Mouse (Mus musculus) hindbrain, embryonic 14.5 days (tissue): ENCODE measurements around the gene Lhx3. TPM values are rescaled to one million over a fixed set of nuclear protein-coding genes. Genes with fewer than 3 reads are reported as not detected.

Experiments
- ATAC-seq: fragments of 200-750 bp; cut with Nextera tagmentation; 2 replicates; pipeline ENCODE4 v1.8.0; 2017; ENCODE audit warnings: moderate number of reproducible peaks, mild to moderate bottlenecking, moderate TSS enrichment, moderate library complexity; ENCODE audit not compliant: low FRiP score
- DNase-seq: peaks from one replicate; pipeline ENCODE4 v3.0.0-alpha.2; 2015; ENCODE audit warnings: low spot score
- H3K27ac ChIP-seq: fragments of 300-500 bp; sonication (generic); 2 replicates; pipeline ENCODE4 v1.5.1; 2014; ENCODE audit warnings: mild to moderate bottlenecking, moderate library complexity
- H3K27me3 ChIP-seq: fragments of 300-500 bp; sonication (generic); 2 replicates; pipeline ENCODE4 v1.6.1; 2014; ENCODE audit warnings: mild to moderate bottlenecking, low read length, mixed read lengths; ENCODE audit not compliant: control insufficient read depth, insufficient read depth
- H3K36me3 ChIP-seq: fragments of 300-500 bp; sonication (generic); replicated peaks from 2 replicates; pipeline ENCODE4 v1.6.1; 2014; ENCODE audit not compliant: control insufficient read depth, insufficient read depth
- H3K4me1 ChIP-seq: fragments of 300-500 bp; sonication (generic); replicated peaks from 2 replicates; pipeline ENCODE4 v1.6.1; 2014; ENCODE audit warnings: antibody characterized with exemption, low read length, mixed read lengths; ENCODE audit not compliant: control insufficient read depth, insufficient read depth
- H3K4me2 ChIP-seq: fragments of 300-500 bp; sonication (generic); replicated peaks from 2 replicates; pipeline ENCODE4 v1.6.1; 2014; ENCODE audit warnings: mild to moderate bottlenecking, moderate library complexity
- H3K4me3 ChIP-seq: fragments of 300-500 bp; sonication (generic); replicated peaks from 2 replicates; pipeline ENCODE4 v1.5.1; 2014; ENCODE audit warnings: mild to moderate bottlenecking, low read length
- H3K9ac ChIP-seq: fragments of 300-500 bp; sonication (generic); 2 replicates; pipeline ENCODE4 v1.6.1; 2014
- H3K9me3 ChIP-seq: fragments of 300-500 bp; sonication (generic); 2 replicates; pipeline ENCODE4 v1.6.1; 2016; ENCODE audit warnings: low read length; ENCODE audit not compliant: control insufficient read depth
- WGBS: fragments of 180-500 bp; shearing (Covaris S2); extraction: QIAGEN DNeasy Blood & Tissue Kit; methylation state at CpG from one replicate; pipeline ENCODE4 v1.1.7; 2014; 5-methylcytosine and 5-hydroxymethylcytosine counted together
- polyA plus RNA-seq: library from polyadenylated mRNA; unstranded; fragments of >200 nt; fragmentation: Nextera tagmentation; extraction: Ambion mirVana; gene quantifications from 2 replicates; pipeline ENCODE4 v1.2.1, GENCODE M21; 2014

Gene Lhx3
- polyA plus RNA-seq, 1 experiment from 2014 or later: 5.8 TPM

- Histone ChIP-seq H3K9me3 (no peaks in the 10 kb centered on the region), H3K27ac (no peak overlapping the region), H3K4me2 (no peak overlapping the region), H3K4me3 (no peak overlapping the region), H3K9ac (no peak overlapping the region), H3K27me3 (no peaks in the 10 kb centered on the region), H3K4me1 (no peaks in the 10 kb centered on the region), H3K36me3 (no peaks in the 10 kb centered on the region)
- 20% methylated on average over 6 of the region's 6 CpGs for WGBS
- DNase-seq: peak; percentile 66
- ATAC-seq: no peak
Observed at GRCm38 (mm10) chr2:26182646-26183045, 25.4 kb downstream of the Lhx3 start.

GRCm38 (mm10) chr2:26177189-26177588, 30.9 kb downstream of the Lhx3 start:
- 48% methylated on average over 2 of the region's 2 CpGs for WGBS
- no peak overlapping the region for H3K4me2 ChIP-seq
- ATAC-seq: no peak

GRCm38 (mm10) chr2:26176731-26177130, 31.4 kb downstream of the Lhx3 start:
- Histone ChIP-seq H3K9ac (no peak overlapping the region), H3K4me3 (no peak overlapping the region), H3K27me3 (no peaks in the 10 kb centered on the region), H3K4me1 (no peaks in the 10 kb centered on the region), H3K4me2 (no peak overlapping the region), H3K9me3 (no peaks in the 10 kb centered on the region), H3K36me3 (no peaks in the 10 kb centered on the region), H3K27ac (no peak overlapping the region)
- DNase-seq: no peak
- WGBS: 62% methylated on average over 5 of the region's 5 CpGs
- no peak for ATAC-seq

More at GRCm38 (mm10) chr2:26177189-26177588, 30.9 kb downstream of the Lhx3 start:
- no peaks in the 10 kb centered on the region for H3K9me3 ChIP-seq
- no peak for DNase-seq
- no peaks in the 10 kb centered on the region for H3K36me3 ChIP-seq
- H3K9ac ChIP-seq: no peak overlapping the region
- H3K4me1 ChIP-seq: no peaks in the 10 kb centered on the region
- no peaks in the 10 kb centered on the region for H3K27me3 ChIP-seq
- no peak overlapping the region for H3K27ac ChIP-seq
- no peak overlapping the region for H3K4me3 ChIP-seq

GRCm38 (mm10) chr2:26175191-26175590, 32.9 kb downstream of the Lhx3 start:
- H3K4me3 ChIP-seq: no peak overlapping the region
- no peak overlapping the region for H3K9ac ChIP-seq
- ATAC-seq: peak; percentile 14; the same call in 1 of the 2 replicates

GRCm38 (mm10) chr2:26172166-26172565, 35.9 kb downstream of the Lhx3 start:
- no peak for ATAC-seq
- H3K27ac ChIP-seq: no peak overlapping the region
- 90% methylated on average over 2 of the region's 2 CpGs for WGBS
- no peaks in the 10 kb centered on the region for H3K9me3 ChIP-seq
- no peak for DNase-seq
- no peaks in the 10 kb centered on the region for H3K36me3 ChIP-seq
- 0 out of 2 replicates have a peak, but pooled peaks cover 15% of the 10 kb centered on the region for H3K4me1 ChIP-seq
- H3K4me3 ChIP-seq: no peak overlapping the region
- no peak overlapping the region for H3K9ac ChIP-seq
- H3K27me3 ChIP-seq: no peaks in the 10 kb centered on the region
- H3K4me2 ChIP-seq: no peak overlapping the region

More at GRCm38 (mm10) chr2:26175191-26175590, 32.9 kb downstream of the Lhx3 start:
- Histone ChIP-seq H3K4me1 (0 out of 2 replicates have a peak, but pooled peaks cover 9% of the 10 kb centered on the region), H3K9me3 (no peaks in the 10 kb centered on the region), H3K4me2 (no peak overlapping the region), H3K36me3 (no peaks in the 10 kb centered on the region), H3K27me3 (no peaks in the 10 kb centered on the region), H3K27ac (no peak overlapping the region)
- no peak for DNase-seq
- WGBS: 38% methylated on average over 4 of the region's 4 CpGs

- Histone ChIP-seq H3K27ac (no peak overlapping the region), H3K9me3 (no peaks in the 10 kb centered on the region), H3K4me3 (no peak overlapping the region), H3K27me3 (no peaks in the 10 kb centered on the region), H3K9ac (no peak overlapping the region), H3K4me1 (0 out of 2 replicates have a peak, but pooled peaks cover 15% of the 10 kb centered on the region), H3K4me2 (no peak overlapping the region), H3K36me3 (no peaks in the 10 kb centered on the region)
- DNase-seq: no peak
- WGBS: 52% methylated on average over 2 of the region's 2 CpGs
- no peak for ATAC-seq
Observed at GRCm38 (mm10) chr2:26170376-26170775, 37.7 kb downstream of the Lhx3 start.

- H3K4me1 ChIP-seq: 0 out of 2 replicates have a peak, but pooled peaks cover 15% of the 10 kb centered on the region
- H3K27ac ChIP-seq: no peak overlapping the region
- no peaks in the 10 kb centered on the region for H3K36me3 ChIP-seq
- DNase-seq (no peak), ATAC-seq (peak; percentile 40; the same call in 1 of the 2 replicates)
- no peaks in the 10 kb centered on the region for H3K27me3 ChIP-seq
- no peak overlapping the region for H3K4me3 ChIP-seq
- WGBS: 24% methylated on average over 11 of the region's 11 CpGs
- H3K4me2 ChIP-seq: no peak overlapping the region
- no peak overlapping the region for H3K9ac ChIP-seq
- no peaks in the 10 kb centered on the region for H3K9me3 ChIP-seq
Observed at GRCm38 (mm10) chr2:26168843-26169579, 39.1 kb downstream of the Lhx3 start.

GRCm38 (mm10) chr2:26166890-26167289, 41.2 kb downstream of the Lhx3 start:
- H3K9me3 ChIP-seq: no peaks in the 10 kb centered on the region
- no peak overlapping the region for H3K4me2 ChIP-seq
- no peak overlapping the region for H3K4me3 ChIP-seq
- ATAC-seq (no peak), DNase-seq (no peak)
- 89% methylated on average over 3 of the region's 3 CpGs for WGBS
- H3K4me1 ChIP-seq: 0 out of 2 replicates have a peak, but pooled peaks cover 15% of the 10 kb centered on the region
- H3K27ac ChIP-seq: no peak overlapping the region
- no peak overlapping the region for H3K9ac ChIP-seq
- H3K27me3 ChIP-seq: no peaks in the 10 kb centered on the region
- no peaks in the 10 kb centered on the region for H3K36me3 ChIP-seq

GRCm38 (mm10) chr2:26158064-26158463, 50.0 kb downstream of the Lhx3 start:
- WGBS: 49% methylated on average over 9 of the region's 9 CpGs
- peak; percentile 30 for DNase-seq
- ATAC-seq: no peak

More at GRCm38 (mm10) chr2:26158064-26158463, 50.0 kb downstream of the Lhx3 start:
- Histone ChIP-seq H3K27ac (no peak overlapping the region; the same call in 1 of the 2 replicates), H3K4me2 (no peak overlapping the region), H3K27me3 (no peaks in the 10 kb centered on the region), H3K36me3 (no peaks in the 10 kb centered on the region), H3K9me3 (no peaks in the 10 kb centered on the region), H3K4me1 (peaks cover 26% of the 10 kb centered on the region), H3K9ac (no peak overlapping the region), H3K4me3 (no peak overlapping the region)
